Mouse (Mus musculus): Measurements from ENCODE around the gene Prkn.

DNA sequence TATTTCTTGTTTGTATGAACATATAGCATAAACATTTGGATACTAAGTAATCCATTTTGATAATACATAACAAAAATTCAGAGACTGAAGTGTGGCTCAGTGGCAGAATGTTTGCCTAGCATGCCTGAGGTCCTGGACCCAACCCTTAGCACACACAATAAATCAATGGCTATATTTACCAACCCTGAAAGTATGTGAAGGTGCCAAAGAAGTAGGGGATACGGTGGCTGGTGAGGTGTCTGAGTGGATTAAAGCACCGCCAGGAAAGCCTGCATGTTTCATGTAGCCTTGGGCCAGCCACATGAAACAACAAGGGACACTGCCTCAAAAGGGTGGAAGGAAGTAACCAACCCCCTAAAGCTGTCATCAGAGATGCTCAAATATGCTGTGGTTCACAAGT, 192.2 kb downstream of the Prkn start:
- TF ChIP-seq CTCF (IDR thresholded peaks at IDR 0.05; ENCODE audit: extremely low read depth, insufficient read length, insufficient replicate concordance, low read depth, low read length) (no peak), POLR2A (IDR thresholded peaks at IDR 0.05; ENCODE audit: low read depth, low read length) (no peak)

All from small intestine, adult 2 months (tissue).